Mouse (Mus musculus) granulocyte monocyte progenitor cell, adult 5-6 weeks (primary cell): ENCODE measurements around the gene Lrrfip1. TPM values are rescaled to one million over a fixed set of nuclear protein-coding genes. Genes with fewer than 3 reads are reported as not detected.
A peak's percentile ranks its signal among the peaks of the same experiment; 100 is the strongest.

Experiments
- ATAC-seq: replicated peaks from 2 replicates; pipeline ENCODE4 v1.8.0; 2016; ENCODE audit warnings: mild to moderate bottlenecking, moderate TSS enrichment, inconsistent platforms; ENCODE audit not compliant: poor library complexity, severe bottlenecking
- total RNA-seq, 2 experiments: library from RNA; stranded (forward) in 1 of 2; stranded (reverse) in 1 of 2; fragments of 200-712, 200-1000 nt in 1 of 2; fragments of >200 nt in 1 of 2; fragmentation: Nextera tagmentation in 1 of 2; gene quantifications; 2 replicates each; pipeline ENCODE4 v1.2.3; 2014 to 2017

Lrrfip1 gene
- total RNA-seq, 2 experiments from 2014 or later = 61.3 to 131 TPM

- ATAC-seq = peak; percentile 16
These were observed 54.9 kb downstream of the Lrrfip1 start for GRCm38 (mm10) chr1:91053218-91054073.

GRCm38 (mm10) chr1:91054074-91054471 lies 55.5 kb downstream of the Lrrfip1 start:
- ATAC-seq = no peak

GRCm38 (mm10) chr1:91054815-91055214 lies 56.3 kb downstream of the Lrrfip1 start:
- no peak for ATAC-seq

DNA sequence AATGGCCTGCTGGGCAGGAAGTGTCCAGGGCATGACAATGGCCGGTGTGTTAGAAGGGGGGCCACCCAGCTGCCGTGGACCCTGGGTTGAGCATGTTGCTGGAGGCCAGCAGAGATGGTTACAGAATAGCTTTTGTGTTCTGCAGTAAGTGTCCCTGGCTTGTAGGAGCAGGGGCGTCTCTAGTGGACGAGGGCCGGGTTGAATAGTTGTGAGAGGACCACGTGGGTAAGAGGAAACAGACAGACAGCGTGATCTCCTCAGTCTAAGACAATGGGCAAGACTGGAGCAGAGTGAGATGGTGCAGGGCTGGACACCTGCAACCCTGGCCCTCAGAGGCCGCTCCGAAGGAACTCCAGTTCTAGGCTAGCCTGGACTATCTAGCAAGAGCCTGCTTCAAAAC lies 57.2 kb downstream of the Lrrfip1 start:
- no peak for ATAC-seq

DNA sequence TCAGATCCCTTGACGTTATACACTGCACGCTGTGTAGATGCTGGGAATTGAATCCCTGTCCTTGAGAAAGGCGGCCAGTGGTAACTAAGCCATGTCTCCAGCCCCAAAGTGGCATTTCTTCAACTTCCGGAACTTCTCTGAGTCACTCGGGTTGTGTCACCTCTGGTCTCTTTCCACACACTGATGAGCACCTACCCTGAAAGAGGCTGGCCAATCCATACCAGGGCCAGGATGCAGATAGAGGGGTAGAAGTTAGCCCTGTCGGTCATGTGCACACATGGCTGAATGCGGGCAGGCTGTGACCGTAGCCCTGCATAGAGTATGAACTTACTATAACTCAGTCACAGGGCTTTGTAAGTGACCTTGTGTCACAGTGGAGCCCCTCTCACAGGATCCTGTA lies 57.9 kb downstream of the Lrrfip1 start:
- ATAC-seq = peak; percentile 48

GRCm38 (mm10) chr1:91057311-91058245 lies 59.0 kb downstream of the Lrrfip1 start:
- peak; percentile 9 for ATAC-seq

DNA sequence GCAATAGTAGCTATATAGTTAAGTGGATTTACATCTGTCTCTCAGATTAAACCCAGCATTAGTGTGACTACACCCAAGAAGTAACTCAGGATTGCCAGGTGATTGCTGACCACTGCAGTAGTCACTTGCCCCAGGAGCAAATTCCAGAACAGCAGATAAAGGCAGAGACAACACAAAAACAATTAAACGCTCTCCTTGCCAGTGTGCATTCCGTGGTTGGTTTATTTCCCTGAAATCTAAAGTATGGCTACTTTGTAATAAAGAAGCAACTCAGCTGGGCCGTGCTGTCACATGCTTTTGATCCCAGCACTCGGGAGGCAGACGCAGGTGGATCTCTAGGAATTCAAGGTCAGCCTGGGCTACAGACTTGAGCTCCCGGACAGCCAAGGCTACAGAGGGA lies 59.7 kb downstream of the Lrrfip1 start:
- no peak for ATAC-seq

DNA sequence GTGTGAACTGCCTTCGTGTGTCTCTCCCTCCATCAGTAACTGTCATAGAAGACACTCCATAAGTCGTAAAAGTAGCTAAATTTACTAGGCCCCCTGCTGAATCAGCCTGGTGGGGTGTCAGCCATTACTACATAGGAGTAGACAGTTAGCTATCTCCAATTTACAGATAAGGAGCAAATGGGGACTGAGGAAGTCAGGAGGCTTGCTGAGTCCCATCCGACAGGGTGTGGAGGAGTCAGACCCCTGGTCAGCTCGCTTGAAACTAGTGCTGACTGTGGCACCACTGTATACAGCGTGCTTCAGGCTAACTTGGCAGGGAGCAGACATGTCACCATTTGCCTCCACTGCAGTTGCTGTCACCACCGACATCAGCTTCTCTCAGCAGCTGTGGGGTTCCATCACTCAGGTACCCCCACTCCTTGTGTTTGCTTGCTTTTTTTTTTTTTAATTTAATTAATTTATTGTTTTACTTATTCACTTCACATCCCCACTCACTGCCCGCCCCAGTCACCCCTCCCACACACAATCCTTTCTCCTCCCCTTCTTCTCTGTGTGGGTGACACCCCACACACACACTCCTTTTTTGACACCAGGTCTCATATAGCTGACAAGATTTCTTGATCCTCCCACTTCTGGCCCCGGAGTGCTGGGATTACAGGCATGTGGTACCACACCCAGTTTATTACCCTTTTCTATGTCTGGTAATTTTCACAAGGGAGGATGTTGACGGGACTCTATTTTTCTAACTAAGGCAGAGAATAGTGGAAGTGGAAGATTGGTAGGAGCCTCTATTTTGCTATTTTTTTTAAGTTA lies 61.5 kb downstream of the Lrrfip1 start:
- ATAC-seq = no peak

DNA sequence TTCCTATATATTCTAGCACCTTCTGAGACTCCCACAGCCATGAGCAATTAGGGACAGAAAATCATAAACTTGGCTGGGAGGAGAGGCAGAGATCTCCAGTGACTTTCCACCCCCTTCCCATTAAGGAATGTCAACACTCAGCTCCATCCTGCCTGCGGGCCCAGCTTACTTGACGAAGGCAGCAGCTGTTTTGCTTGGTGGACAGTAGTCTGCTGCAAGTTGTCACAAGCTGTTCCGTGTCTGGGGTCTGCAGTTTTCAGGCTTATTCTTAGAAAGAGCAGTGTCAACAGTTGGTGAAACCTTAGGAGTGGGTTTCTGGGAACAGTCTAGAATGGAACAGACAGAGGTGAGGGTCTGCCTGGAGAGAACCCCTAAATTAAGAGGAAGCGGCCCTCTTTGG lies 62.6 kb downstream of the Lrrfip1 start:
- no peak for ATAC-seq

- peak; percentile 43 for ATAC-seq
These were observed 63.8 kb downstream of the Lrrfip1 start for GRCm38 (mm10) chr1:91062363-91062762.

- no peak for ATAC-seq
These were observed 65.5 kb downstream of the Lrrfip1 start for GRCm38 (mm10) chr1:91064053-91064452.

DNA sequence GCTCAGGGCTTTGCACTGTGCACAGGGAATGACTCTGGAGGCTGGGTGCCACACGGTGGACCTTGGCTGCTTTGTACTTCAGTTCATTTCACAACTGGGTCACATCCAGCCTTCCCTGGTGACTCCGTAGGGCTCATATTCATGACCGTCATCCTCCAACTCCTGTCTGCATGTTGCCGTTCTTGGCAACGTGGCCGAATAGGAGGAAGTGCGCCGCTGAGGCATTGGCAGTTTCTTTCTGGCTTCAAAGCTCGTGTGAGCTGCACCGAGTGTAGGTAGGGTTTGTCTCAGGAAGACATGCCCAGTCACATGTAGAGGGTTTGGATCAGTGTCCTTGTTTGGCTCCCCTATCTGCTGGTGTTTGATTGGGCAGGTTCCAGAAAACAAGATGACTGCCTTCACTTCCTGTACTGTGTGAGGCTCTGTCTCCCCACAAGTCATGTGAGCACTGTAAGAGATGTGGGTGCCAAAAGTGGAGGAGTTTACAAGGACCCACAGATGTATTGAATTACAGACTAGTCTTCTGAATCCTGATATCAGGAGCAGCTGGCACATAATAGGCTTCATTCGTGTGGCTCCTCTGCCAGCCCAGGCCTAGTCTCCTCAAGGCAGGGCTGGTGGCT lies 66.5 kb downstream of the Lrrfip1 start:
- ATAC-seq = peak; percentile 47

- ATAC-seq = no peak
These were observed 67.5 kb downstream of the Lrrfip1 start for GRCm38 (mm10) chr1:91066061-91066460.

DNA sequence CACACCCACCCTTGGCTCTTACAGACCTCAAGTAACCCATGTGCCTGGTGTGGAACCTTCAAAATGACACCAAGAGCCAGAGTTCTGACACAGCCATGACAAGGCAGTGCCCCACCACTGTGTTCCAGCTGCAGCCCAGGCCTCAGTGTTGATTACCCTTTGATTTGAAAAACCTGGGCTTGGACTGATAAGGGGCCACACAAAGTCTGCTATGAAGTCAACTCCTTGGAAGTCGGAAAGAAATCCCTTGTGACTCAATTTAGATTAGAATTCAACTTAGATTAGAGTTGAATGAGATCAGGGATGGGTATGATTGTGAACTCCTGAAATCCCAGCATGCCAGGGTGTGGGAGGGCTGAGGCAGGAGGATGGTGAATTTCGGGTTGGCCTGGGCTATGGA lies 68.1 kb downstream of the Lrrfip1 start:
- no peak for ATAC-seq

DNA sequence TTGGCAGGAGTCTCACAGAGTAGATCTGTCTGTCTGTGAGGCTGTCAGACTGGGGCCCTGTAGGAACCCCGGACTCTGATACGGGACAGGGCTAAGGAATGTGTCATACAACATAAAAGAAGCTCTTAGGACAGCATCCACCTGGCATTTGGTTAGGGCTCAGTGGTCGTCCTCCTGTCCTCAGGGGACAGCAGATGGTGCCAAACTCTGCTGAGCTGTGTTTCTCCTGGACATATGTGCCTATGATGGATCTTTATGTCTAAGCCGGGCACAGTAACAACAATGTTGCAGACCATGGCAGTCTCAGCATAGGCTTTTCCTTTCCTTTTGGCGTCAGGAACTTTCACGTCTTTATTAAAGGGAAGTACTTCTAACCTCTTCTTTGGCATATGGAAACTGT lies 69.2 kb downstream of the Lrrfip1 start:
- ATAC-seq = no peak

DNA sequence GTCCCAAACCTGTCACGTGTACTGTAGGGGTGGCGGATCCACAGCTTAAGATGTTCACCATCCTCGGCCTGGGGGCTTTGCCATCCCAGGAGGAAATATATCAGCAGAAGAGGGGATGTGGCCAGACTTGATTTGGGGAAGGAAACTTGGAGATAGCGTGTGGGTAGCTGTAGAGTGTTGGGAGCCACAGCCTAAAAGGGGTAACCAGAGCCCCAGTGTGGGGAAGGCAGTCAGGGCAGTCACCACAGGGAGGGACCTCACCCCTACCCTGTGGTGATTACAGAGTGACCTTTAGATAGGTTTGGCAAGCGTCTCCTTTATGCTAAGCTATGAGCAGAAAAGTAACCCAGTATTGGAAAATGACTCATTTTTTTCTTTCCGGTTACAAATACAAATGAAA lies 71.0 kb downstream of the Lrrfip1 start:
- peak; percentile 74 for ATAC-seq

DNA sequence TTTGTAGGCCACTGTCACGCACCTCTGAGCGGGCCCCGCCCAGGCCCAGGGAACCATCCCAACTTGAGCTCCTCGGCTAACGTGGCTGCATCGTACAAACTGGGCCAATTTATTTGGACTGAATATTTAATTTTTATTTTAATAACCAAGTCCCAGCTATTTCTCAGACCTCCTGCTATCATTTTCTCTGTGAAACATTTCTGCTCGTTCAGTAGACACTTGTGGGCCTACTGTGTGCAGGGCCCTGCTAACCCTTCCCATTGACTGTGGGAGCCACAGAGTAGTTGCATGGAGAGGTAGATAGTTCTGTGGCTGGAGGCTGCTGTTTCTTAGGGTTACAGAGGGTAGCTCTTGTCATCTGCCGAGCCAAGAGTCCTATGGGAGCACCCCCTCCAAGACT lies 72.0 kb downstream of the Lrrfip1 start:
- no peak for ATAC-seq

- ATAC-seq = no peak
These were observed 73.2 kb downstream of the Lrrfip1 start for GRCm38 (mm10) chr1:91071671-91072290.

DNA sequence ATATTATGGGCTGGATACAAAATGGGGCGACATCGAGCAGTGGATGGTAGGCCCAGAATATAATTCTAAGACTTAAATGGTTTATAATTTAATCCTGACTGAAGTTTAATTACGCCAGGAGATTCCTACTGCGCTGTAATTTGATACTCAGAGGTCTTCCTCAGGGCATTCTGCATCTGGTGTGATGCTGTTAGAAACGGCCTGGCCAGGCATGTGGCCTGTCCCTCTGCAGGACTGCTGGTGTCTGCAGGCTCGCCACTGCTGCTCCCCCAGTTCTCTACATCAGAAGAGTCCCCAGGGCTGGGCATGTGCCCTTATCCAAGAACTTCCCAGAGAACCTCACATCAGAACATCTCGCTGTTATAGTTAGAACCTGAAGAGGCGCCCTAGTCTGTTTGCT lies 78.4 kb downstream of the Lrrfip1 start:
- ATAC-seq = no peak

DNA sequence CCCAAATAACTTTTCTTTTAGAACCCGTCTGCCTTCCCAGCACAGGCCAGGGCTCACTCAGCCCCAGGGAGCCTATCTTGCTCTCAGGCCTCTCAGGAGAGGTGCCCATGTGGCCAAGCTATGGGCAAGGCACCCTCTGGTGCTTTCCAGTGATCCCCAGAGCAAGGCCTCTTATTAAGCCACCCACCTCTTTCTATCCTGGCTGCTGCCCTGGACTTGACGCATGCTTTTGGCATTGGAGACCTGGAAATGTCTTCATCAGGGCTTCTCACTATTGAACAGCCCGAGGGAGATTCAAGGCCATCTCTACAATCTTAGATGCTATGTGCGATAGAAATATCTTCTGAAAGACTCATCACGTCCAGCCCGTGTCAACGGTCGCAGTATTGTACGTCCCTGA lies 78.9 kb downstream of the Lrrfip1 start:
- no peak for ATAC-seq
